Mouse (Mus musculus): ENCODE data around the gene Tekt3.

- no peak for TF ChIP-seq CTCF (IDR thresholded peaks at IDR 0.05; ENCODE audit: extremely low read depth, insufficient read depth, low read length)
- no peak for TF ChIP-seq POLR2A (IDR thresholded peaks at IDR 0.05; ENCODE audit: extremely low read depth, insufficient read depth, low read length)
Measured at GRCm38 (mm10) chr11:63070081-63070480, 8.6 kb downstream of the Tekt3 start.
